Mouse (Mus musculus) lung, postnatal 14 days (tissue): Measurements from ENCODE around the gene Prr29.
"Not testable (repeated sequence)": the region's sequence is repeated elsewhere in the genome, so short reads cannot be mapped to it uniquely, and the experiment has no call there.

Source experiments
- DNase-seq: peaks from one replicate; pipeline ENCODE4 v3.0.0; 2021

The Prr29 gene

GRCm38 (mm10) chr11:106355382-106356128, 9.7 kb upstream of the Prr29 start:
- DNase-seq, result peak; percentile 43

DNA sequence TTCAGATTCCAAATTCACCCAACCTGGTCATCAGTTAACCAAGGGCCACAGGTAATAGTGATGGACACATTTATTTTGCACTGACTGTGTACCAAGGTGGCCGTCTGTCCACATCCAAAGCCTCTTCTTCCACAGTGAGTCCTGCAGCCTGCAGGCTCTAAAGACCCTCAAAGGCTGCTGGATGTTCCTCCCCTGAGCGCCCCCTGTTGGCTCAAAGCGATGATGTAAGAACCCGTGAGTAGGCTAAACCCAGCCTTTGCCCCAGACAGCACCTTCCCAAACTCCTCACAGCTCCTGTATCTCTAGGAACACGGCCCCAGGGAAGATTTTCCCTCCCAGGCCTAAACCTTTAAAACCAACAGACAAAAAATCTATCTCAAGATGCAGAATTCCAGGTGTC, 5.9 kb upstream of the Prr29 start:
- no peak for DNase-seq

DNA sequence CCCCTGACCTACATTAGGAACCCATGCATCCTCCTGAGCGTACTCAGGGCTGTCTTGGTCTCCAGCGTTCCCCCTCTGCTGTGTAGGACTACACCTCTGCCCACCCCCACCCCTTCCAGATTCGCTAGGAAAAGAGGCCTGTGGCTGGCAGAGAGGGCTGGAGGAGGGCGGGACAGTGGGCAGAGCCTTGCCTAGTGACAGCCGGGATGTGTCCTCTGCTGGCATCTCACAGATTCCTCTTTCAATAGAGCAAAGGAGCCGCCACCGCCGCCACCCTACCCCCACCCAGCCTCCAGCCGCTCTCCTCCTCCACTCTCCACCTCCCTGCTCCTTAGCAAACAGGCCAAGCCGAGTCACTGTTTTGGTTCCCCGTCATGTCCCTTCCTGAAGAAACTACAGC, 560 bp upstream of the Prr29 start:
- DNase-seq, result peak; percentile 51

DNA sequence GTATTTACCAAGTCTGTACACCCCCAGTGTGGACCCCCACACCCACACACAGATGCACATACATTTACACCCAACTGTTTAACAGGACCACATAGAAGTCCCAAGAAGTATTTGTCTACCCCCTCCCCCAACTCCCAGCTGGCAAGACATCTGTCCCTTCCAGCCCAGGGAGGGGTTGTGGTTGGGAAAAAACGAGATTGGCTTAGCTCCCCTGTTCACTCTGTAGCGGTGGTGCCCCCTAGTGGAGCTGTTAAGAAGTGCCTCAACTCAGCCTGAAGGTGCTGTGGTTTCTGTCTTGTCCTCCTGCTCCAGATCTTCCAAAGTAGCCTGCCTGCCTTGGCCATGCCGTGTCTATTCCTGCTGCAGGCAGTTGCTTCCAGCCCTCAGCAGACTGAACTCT, 1.0 kb downstream of the Prr29 start:
- peak; percentile 90 for DNase-seq

DNA sequence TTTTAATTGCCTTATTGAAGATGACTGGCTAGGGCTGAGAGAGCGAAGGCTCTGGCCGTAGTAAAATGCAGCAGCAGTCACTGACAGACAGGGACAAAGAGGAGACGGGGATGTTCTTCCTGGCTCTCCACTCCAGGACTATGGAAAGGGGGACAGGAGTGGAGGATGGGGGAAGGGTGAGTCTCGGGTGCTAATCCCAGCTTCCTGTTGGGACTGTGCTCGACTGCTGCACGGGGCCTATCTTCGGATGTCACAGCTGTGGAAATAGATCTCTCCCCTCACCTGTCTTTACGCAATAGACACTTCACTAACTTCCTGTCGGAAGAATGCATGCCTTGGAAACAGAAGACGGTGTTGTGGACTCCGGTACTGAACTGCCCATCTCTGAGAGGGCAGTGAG, 8.7 kb downstream of the Prr29 start:
- DNase-seq, result no peak

DNA sequence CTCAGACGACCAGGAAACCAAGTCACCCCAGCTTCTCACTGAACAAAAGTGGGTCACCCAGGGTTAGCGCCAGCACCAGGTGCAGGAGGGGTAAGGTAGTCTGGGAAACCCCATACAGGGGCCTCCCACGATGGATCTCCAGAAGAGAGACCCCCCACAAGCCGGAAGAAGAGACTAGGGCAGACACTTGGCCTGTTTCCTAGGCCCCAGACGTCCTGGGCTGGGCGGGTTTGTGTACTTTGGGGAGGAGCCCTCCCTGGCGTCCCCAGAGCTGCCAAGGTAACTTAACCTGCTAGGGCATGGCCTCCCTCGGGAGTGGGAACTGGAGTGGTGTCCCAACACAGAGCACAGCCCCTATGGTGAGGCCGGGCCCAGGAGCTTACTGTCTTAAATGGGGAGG, 9.3 kb downstream of the Prr29 start:
- no peak for DNase-seq

- no peak for DNase-seq
Measured at GRCm38 (mm10) chr11:106374979-106375378, 9.7 kb downstream of the Prr29 start.

DNA sequence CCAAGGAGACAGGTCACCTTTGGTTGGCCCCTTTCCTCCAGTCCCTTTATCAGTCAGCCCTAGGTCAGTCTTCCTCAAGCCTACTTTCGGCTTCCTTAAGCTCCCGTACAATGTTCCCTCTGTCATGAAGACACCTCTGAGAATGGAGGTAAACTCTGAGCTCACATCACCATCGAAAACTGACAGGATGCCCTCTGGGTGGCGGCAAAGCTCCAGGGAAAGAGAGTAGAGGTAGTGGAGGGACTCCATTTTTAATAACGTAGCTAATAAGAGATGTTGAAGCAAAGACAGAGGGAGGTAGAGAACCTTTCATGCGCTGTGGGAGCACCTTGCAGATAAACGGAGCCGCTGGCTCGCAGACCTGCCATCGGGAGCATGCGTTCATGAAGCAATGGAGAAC, 15.7 kb downstream of the Prr29 start:
- no peak for DNase-seq

- DNase-seq, result peak; percentile 64
Measured at GRCm38 (mm10) chr11:106381883-106382282, 16.6 kb downstream of the Prr29 start.

GRCm38 (mm10) chr11:106382424-106382823, 17.2 kb downstream of the Prr29 start:
- DNase-seq, result peak; percentile 44

DNA sequence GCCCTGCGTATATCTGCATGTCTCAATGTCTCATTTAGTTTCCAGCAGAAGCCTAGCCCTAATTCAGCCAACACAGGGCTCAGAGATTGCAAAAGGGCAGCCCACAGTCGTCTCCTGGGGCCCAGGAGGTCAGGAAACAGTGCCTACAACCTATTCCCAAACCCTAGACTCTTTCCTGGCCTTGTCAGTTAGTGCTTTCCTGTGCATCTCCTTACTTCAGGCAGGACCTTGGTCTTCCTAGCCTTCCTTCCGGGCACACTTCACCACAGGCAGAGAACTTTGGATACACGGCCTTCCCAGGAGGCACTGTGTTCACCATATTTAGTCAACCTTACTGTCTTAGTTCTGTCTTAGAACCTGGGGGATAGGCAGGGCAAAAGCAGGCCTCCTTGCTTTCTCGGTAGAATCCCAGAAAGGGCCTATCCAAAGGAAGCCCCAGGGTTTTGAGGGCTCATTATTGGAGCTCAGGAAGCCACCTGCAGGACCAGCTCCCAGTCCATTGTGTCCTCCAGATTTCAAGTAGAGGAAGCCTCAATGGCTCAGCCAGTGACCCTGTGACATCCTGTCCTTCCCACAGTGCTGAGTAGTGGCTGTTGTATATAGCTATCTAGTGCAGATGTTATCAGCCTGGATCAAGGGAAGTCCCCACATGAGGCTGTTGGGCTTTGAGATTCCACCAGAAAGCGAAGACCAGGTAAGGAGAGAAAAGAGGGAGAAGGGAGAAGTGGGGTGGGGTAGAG, 17.9 kb downstream of the Prr29 start:
- no peak for DNase-seq

- no peak for DNase-seq
Measured at GRCm38 (mm10) chr11:106386409-106386808, 21.1 kb downstream of the Prr29 start.

DNA sequence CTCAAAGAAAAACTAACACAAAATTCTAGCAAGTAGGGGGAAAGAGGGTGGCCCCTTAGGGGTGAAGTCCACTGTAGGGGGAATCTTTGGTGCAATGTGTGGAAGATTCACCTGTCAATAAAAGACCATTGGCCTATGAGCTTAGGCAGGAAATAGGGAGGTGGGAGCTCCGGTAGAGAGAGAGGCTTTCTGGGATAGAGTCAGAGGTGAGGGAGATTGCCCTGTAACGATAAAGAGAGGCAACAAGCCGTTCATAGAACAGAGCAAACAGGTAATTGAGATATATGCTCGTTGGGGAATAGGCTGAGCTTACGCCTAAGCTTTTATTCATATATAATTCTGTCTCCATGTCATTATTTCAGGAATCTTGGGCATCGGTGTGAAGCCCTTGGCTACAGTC, 21.7 kb downstream of the Prr29 start:
- no peak for DNase-seq

- DNase-seq, result no peak
Measured at GRCm38 (mm10) chr11:106387791-106388216, 22.5 kb downstream of the Prr29 start, which contains the start of gene Icam2. TSS of gene Icam2 (minus strand) at chr11:106388075.

- DNase-seq, result peak; percentile 42
Measured at GRCm38 (mm10) chr11:106389611-106390010, 24.3 kb downstream of the Prr29 start.

GRCm38 (mm10) chr11:106390757-106391156, 25.5 kb downstream of the Prr29 start:
- peak; percentile 36 for DNase-seq

DNA sequence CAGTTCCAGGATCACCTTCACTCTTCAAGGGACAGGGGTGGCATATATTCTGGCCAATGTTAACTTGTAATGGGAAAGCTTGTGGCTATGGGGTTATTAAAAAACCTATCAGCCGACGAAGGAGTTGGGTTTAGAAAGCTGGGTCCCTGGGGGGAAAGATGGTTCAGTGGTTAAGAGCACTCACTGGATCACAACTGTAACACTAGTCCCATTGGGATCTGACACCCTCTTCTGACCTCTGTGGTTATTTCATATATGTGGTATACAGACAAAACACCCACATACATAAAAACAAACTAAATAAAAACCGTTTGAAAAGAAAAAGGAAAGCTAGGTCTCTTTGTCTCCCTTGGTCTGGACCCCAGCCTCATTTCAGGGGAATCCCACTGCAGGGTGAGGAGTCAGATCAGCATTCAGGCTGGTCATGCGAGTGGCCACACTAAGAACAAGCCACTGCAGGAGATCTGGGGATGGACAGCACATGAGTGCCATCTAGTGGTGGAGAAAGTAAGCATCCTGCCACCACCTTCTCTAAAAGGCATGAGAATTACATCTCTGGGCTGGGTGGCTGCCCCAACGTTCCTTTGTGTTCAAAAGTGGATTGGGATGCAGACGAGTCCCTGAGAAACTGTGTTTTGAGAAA, 26.4 kb downstream of the Prr29 start:
- DNase-seq, result peak; percentile 81

- DNase-seq, result no peak
Measured at GRCm38 (mm10) chr11:106392597-106393330, 27.5 kb downstream of the Prr29 start.

GRCm38 (mm10) chr11:106393331-106393616, 28.0 kb downstream of the Prr29 start:
- no peak for DNase-seq

DNA sequence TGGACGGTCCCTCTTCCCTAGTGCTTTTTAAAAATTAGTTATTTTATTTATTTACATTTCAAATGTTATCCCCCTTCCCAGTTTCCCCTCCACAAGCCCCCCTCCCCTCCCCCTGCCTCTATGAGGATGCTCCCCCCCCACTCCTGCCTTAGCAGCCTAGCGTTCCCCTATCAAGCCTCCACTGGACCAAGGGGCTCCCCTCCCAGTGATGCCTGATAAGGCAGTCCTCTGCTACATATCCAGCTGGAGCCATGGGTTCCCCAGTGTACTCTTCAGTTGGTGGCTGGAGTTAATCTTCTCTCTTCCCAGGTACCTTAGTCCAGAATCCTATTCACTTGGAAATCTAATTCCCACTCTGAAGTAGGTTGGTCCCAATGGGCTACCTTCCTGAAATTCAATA, 28.8 kb downstream of the Prr29 start:
- not testable (repeated sequence) for DNase-seq

GRCm38 (mm10) chr11:106397656-106398055, 32.4 kb downstream of the Prr29 start:
- DNase-seq, result no peak

DNA sequence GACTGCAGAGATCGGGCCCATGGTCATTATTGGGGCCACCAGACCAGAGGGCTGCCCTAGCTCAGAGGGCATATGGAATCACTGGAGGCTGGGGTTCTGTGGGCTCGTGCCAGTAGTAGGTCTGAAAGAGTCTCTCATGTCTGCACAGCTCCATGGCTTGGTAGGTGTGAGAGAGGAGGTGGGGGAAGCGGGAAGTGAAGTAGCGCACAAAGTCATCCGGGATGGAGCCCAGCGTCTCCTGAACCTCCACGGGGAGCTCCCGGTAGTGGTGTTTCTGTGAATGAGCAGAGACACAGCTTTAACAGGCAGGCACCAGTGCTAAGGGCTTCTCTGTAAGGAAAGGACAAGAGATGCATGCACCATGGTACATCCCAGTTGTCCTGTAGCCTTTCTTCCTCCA, 33.2 kb downstream of the Prr29 start:
- DNase-seq, result no peak

- DNase-seq, result no peak
Measured at GRCm38 (mm10) chr11:106410011-106410410, 44.7 kb downstream of the Prr29 start.
